Mouse (Mus musculus) C2C12 (cell line): ENCODE measurements around the gene Pmepa1.

ENCODE experiments used
- CEBPB ChIP-seq: IDR thresholded peaks from one replicate; pipeline ENCODE4 v1.6.1; 2011; ENCODE audit warnings: low read depth, mild to moderate bottlenecking, control low read depth, moderate library complexity
- CTCF ChIP-seq: IDR thresholded peaks from one replicate; pipeline ENCODE4 v1.5.1; 2011; ENCODE audit not compliant: control insufficient read depth, insufficient read depth, insufficient read length
- FOSL1 ChIP-seq: IDR thresholded peaks from one replicate; pipeline ENCODE4 v1.8.0; 2011; ENCODE audit warnings: mild to moderate bottlenecking, low read length; ENCODE audit not compliant: poor library complexity, insufficient read depth, severe bottlenecking
- MAX ChIP-seq: IDR thresholded peaks from one replicate; pipeline ENCODE4 v1.6.1; 2011; ENCODE audit warnings: mild to moderate bottlenecking, control low read depth
- MYOG ChIP-seq: IDR thresholded peaks from one replicate; pipeline ENCODE4 v1.6.1; 2011; ENCODE audit not compliant: control insufficient read depth, insufficient read length; ENCODE audit errors: extremely low read depth
- USF1 ChIP-seq: IDR thresholded peaks from one replicate; pipeline ENCODE4 v1.6.1; 2011; ENCODE audit warnings: low read depth, mild to moderate bottlenecking, control low read depth, moderate library complexity

- no peak for TF ChIP-seq FOSL1
- no peak for TF ChIP-seq CTCF
- no peak for TF ChIP-seq MYOG
- no peak for TF ChIP-seq MAX
- no peak for TF ChIP-seq USF1
- TF ChIP-seq CEBPB, result no peak
These were observed 70.7 kb downstream of the Pmepa1 start for GRCm38 (mm10) chr2:173205563-173206099.
